In the genomic region with DNA sequence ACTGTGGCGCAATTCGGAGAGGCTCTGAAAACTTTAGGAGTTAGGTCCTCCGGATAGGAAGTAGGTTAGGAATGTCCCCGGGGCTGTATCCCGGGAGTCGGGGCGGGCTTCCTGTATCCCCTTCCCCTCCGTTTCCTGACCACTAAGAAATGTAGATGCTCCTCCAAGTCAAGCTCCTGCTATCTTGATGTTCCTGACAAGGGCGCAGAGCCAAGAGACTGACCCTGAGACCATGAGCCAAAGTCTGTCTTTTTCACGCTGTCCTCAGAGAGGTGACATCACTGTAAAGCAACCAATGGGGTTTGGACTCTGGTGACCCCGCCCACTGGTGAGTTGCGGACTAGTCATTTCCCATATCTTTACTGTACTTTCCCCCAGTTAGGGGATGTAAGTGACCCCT, we compare ENCODE assay signal across 11 mouse cellular contexts. TPM values are rescaled to one million over a fixed set of nuclear protein-coding genes. Genes with fewer than 3 reads are reported as not detected.
DNase-seq lines count a peak whose midpoint lies in the region; ATAC-seq and TF ChIP-seq lines count a peak whose summit lies in the region.
"Had no signal": no experiment of that assay in that cellular context is flagged by ENCODE, and none has a peak within 500 bp of the region (broad histone marks: within the 10 kb centered on the region; RNA-seq: fewer than 3 reads in every experiment).

No protein-coding gene starts in this region.

- H3K9me3 ChIP-seq in kidney, postnatal 0 days (replicated peaks; ENCODE audit: low read length): no peaks in the 10 kb centered on the region
- H3K9me3 ChIP-seq in heart, embryonic 10.5 days: 0 out of 2 replicates have a peak, but pooled peaks cover 2% of the 10 kb centered on the region
- H3K9me3 ChIP-seq in limb, embryonic 14.5 days (ENCODE audit: control insufficient read depth, low read length): 0 out of 2 replicates have a peak, but pooled peaks cover 4% of the 10 kb centered on the region
- H3K9me3 ChIP-seq: neural tube, embryonic 13.5 days had no signal

- no peak for DNase-seq in kidney, postnatal 0 days (ENCODE audit: low spot score)
- DNase-seq in kidney, postnatal 10 days: no peak
- peak; percentile 34 to 51 for DNase-seq in adrenal gland, postnatal 36 days
- DNase-seq in heart, embryonic 10.5 days (ENCODE audit: low spot score): no peak
- DNase-seq in limb, embryonic 14.5 days (ENCODE audit: low spot score): no peak
- DNase-seq in frontal cortex, adult 2 months (ENCODE audit: extremely low spot score in 1 of 2, low spot score in 1 of 2): no peak
- no peak for DNase-seq in embryo, embryonic 10.5 days (ENCODE audit: low spot score)
- DNase-seq: cerebellum, adult 11 months; lung, adult 2 months had no signal

- no peak overlapping the region for H3K4me3 ChIP-seq in kidney, postnatal 0 days (replicated peaks; ENCODE audit: low read depth, low read length)
- H3K4me3 ChIP-seq in heart, embryonic 10.5 days: peak overlapping the region; percentile 45
- H3K4me3 ChIP-seq in limb, embryonic 14.5 days (replicated peaks; ENCODE audit: low read length): peak overlapping the region; percentile 13
- H3K4me3 ChIP-seq: neural tube, embryonic 13.5 days had no signal

- 38% methylated on average over 12 of the region's 12 CpGs for WGBS in kidney, postnatal 0 days
- 22% methylated on average over 12 of the region's 12 CpGs for WGBS in heart, embryonic 10.5 days
- 45% methylated on average over 12 of the region's 12 CpGs for WGBS in limb, embryonic 14.5 days

- no peak for ATAC-seq in kidney, postnatal 0 days (replicated peaks; ENCODE audit: low FRiP score, low read depth)
- ATAC-seq in limb, embryonic 14.5 days (ENCODE audit: low FRiP score, low read depth): no peak
- no peak for ATAC-seq in inflammation-experienced regulatory T-cells, adult 6 months

- H3K27ac ChIP-seq in kidney, postnatal 0 days: no peak overlapping the region
- H3K27ac ChIP-seq in heart, embryonic 10.5 days: no peak overlapping the region
- no peak overlapping the region for H3K27ac ChIP-seq in limb, embryonic 14.5 days (replicated peaks; ENCODE audit: low read depth, low read length)
- H3K27ac ChIP-seq: neural tube, embryonic 13.5 days had no signal

- peak overlapping the region; percentile 23; the same call in 1 of the 2 replicates for H3K4me2 ChIP-seq in kidney, postnatal 0 days (ENCODE audit: low read length)
- peak overlapping the region; percentile 30 for H3K4me2 ChIP-seq in limb, embryonic 14.5 days (replicated peaks; ENCODE audit: low read depth, low read length, severe bottlenecking)
- H3K4me2 ChIP-seq: neural tube, embryonic 13.5 days had no signal

- no peaks in the 10 kb centered on the region for H3K36me3 ChIP-seq in kidney, postnatal 0 days (ENCODE audit: insufficient read depth, low read length)
- no peaks in the 10 kb centered on the region for H3K36me3 ChIP-seq in heart, embryonic 10.5 days
- H3K36me3 ChIP-seq in limb, embryonic 14.5 days (ENCODE audit: control insufficient read depth, insufficient read depth, low read length): no peaks in the 10 kb centered on the region
- H3K36me3 ChIP-seq: neural tube, embryonic 13.5 days had no signal

- H3K4me1 ChIP-seq in kidney, postnatal 0 days (replicated peaks; ENCODE audit: insufficient read depth, low read length): no peaks in the 10 kb centered on the region; the same call in 1 of the 2 replicates
- H3K4me1 ChIP-seq in heart, embryonic 10.5 days: peaks cover 10% of the 10 kb centered on the region
- H3K4me1 ChIP-seq in limb, embryonic 14.5 days (ENCODE audit: control insufficient read depth, insufficient read depth, low read length): peaks cover 27% of the 10 kb centered on the region

- no peak for TF ChIP-seq CTCF in kidney, postnatal 0 days (IDR thresholded peaks at IDR 0.05; ENCODE audit: low read depth)

- no peak overlapping the region for H3K9ac ChIP-seq in kidney, postnatal 0 days (ENCODE audit: low read depth, low read length)
- H3K9ac ChIP-seq in limb, embryonic 14.5 days (ENCODE audit: low read depth, low read length, severe bottlenecking): 0 out of 2 replicates have a peak overlapping the region, but pooled peaks have one; percentile 0
- H3K9ac ChIP-seq: neural tube, embryonic 13.5 days had no signal

- no peak for TF ChIP-seq POLR2A in limb, embryonic 14.5 days (IDR thresholded peaks at IDR 0.05; ENCODE audit: borderline replicate concordance, extremely low read depth, insufficient read depth, insufficient read length)

- no peaks in the 10 kb centered on the region for H3K27me3 ChIP-seq in kidney, postnatal 0 days (ENCODE audit: insufficient read depth, low read length)
- peaks cover 10% of the 10 kb centered on the region; the same call in 1 of the 2 replicates for H3K27me3 ChIP-seq in heart, embryonic 10.5 days (ENCODE audit: insufficient read depth, poor library complexity, severe bottlenecking)
- H3K27me3 ChIP-seq in limb, embryonic 14.5 days (ENCODE audit: control insufficient read depth, insufficient read depth, low read length): no peaks in the 10 kb centered on the region
- H3K27me3 ChIP-seq: neural tube, embryonic 13.5 days had no signal

RNA-seq across cellular contexts. Expression of a gene that starts 51.8 kb away (rescaled TPM):
- polyA plus RNA-seq in kidney, postnatal 0 days (2015; fragmentation: Nextera tagmentation; extraction: Ambion mirVana): 6.6 and 6.7 TPM in 2 replicates
- total RNA-seq in adrenal gland, postnatal 36 days (2021): 10 to 100 TPM; 10.9 to 13.7 TPM
- polyA plus RNA-seq in heart, embryonic 10.5 days (2016; fragmentation: Nextera tagmentation; extraction: Ambion mirVana): 3.4 and 6.9 TPM in 2 replicates
- 49.1 and 64.3 TPM in 2 replicates for polyA plus RNA-seq in limb, embryonic 14.5 days (2012; rRNA removed)
- 23.5 and 30.9 TPM in 2 replicates for polyA plus RNA-seq in limb, embryonic 14.5 days (2014; fragmentation: Nextera tagmentation; extraction: Ambion mirVana)
- polyA plus RNA-seq in frontal cortex, adult 2 months (2012; rRNA removed): 27.9 and 31.7 TPM in 2 replicates
- polyA plus RNA-seq in inflammation-experienced regulatory T-cells, adult 6 months (2017; shearing (Covaris generic)): not detected

Comparison
In these comparisons a context has a peak if more than half of its experiments do, and no peak if none do; other contexts are left out.
1. DNase-seq: peak in adrenal gland, postnatal 36 days (2 of 2); none in kidney, postnatal 0 days (single experiment), kidney, postnatal 10 days (single experiment), heart, embryonic 10.5 days (single experiment), limb, embryonic 14.5 days (single experiment), frontal cortex, adult 2 months (0 of 2) and embryo, embryonic 10.5 days (single experiment).